In genomic region chr17:29669936-29670335, GRCm38 (mm10) we compare ENCODE assay signal across 14 mouse cellular contexts. TPM values are rescaled to one million over a fixed set of nuclear protein-coding genes. Genes with fewer than 3 reads are reported as not detected.
DNase-seq lines count a peak whose midpoint lies in the region; ATAC-seq and TF ChIP-seq lines count a peak whose summit lies in the region.
"Had no signal": no experiment of that assay in that cellular context is flagged by ENCODE, and none has a peak within 500 bp of the region (broad histone marks: within the 10 kb centered on the region; RNA-seq: fewer than 3 reads in every experiment).

No protein-coding gene starts in this region.

- no peak for TF ChIP-seq POLR2A in kidney, adult 2 months (IDR thresholded peaks at IDR 0.05; ENCODE audit: low read depth, low read length)

- H3K9me3 ChIP-seq in liver, embryonic 13.5 days (replicated peaks), result no peaks in the 10 kb centered on the region
- H3K9me3 ChIP-seq: forebrain, embryonic 12.5 days; hindbrain, embryonic 13.5 days; midbrain, embryonic 10.5 days had no signal

- H3K27me3 ChIP-seq in liver, embryonic 13.5 days, result no peaks in the 10 kb centered on the region
- no peaks in the 10 kb centered on the region for H3K27me3 ChIP-seq in kidney, adult 2 months (replicated peaks; ENCODE audit: control insufficient read depth, insufficient read depth, low read length)
- H3K27me3 ChIP-seq: forebrain, embryonic 12.5 days; hindbrain, embryonic 13.5 days had no signal

- peaks cover 79% of the 10 kb centered on the region for H3K36me3 ChIP-seq in liver, embryonic 13.5 days
- H3K36me3 ChIP-seq in kidney, adult 2 months (ENCODE audit: control insufficient read depth, insufficient read depth, low read length), result no peaks in the 10 kb centered on the region; the same call in none of the 2 replicates

- peak overlapping the region; percentile 54 for H3K4me2 ChIP-seq in liver, embryonic 13.5 days
- H3K4me2 ChIP-seq: forebrain, embryonic 12.5 days; hindbrain, embryonic 13.5 days had no signal

- H3K4me3 ChIP-seq in layer of hippocampus, adult 2 months, result no peak overlapping the region
- H3K4me3 ChIP-seq in liver, embryonic 13.5 days (replicated peaks), result peak overlapping the region; percentile 8; the same call in 1 of the 2 replicates
- no peak overlapping the region for H3K4me3 ChIP-seq in kidney, adult 2 months (ENCODE audit: insufficient read depth, low read depth, low read length)
- H3K4me3 ChIP-seq: forebrain, embryonic 12.5 days; hindbrain, embryonic 13.5 days; midbrain, embryonic 10.5 days had no signal

- TF ChIP-seq CTCF in layer of hippocampus, adult 2 months (conservative IDR thresholded peaks at IDR 0.05), result no peak
- no peak for TF ChIP-seq CTCF in kidney, adult 2 months (conservative IDR thresholded peaks at IDR 0.05; ENCODE audit: insufficient read depth, insufficient read length, low read depth, low read length)

- peaks cover 46% of the 10 kb centered on the region for H3K4me1 ChIP-seq in liver, embryonic 13.5 days (replicated peaks)
- H3K4me1 ChIP-seq in kidney, adult 2 months (ENCODE audit: control insufficient read depth, insufficient read depth, low read length), result no peaks in the 10 kb centered on the region

- ATAC-seq in liver, embryonic 13.5 days (ENCODE audit: low read depth), result peak; percentile 98
- ATAC-seq in CD4-positive, CD25-positive, alpha-beta regulatory T cell, adult 4 months, result no peak

- peak overlapping the region; percentile 10; the same call in 1 of the 2 replicates for H3K27ac ChIP-seq in layer of hippocampus, adult 2 months
- H3K27ac ChIP-seq in liver, embryonic 13.5 days, result peak overlapping the region; percentile 87
- no peak overlapping the region for H3K27ac ChIP-seq in kidney, adult 2 months (ENCODE audit: insufficient read depth, low read depth, low read length)
- H3K27ac ChIP-seq: forebrain, embryonic 12.5 days; hindbrain, embryonic 13.5 days; midbrain, embryonic 10.5 days had no signal

- H3K9ac ChIP-seq in liver, embryonic 13.5 days, result peak overlapping the region; percentile 44
- H3K9ac ChIP-seq: forebrain, embryonic 12.5 days; hindbrain, embryonic 13.5 days had no signal

- DNase-seq in layer of hippocampus, adult 2 months (ENCODE audit: low spot score in 2 of 2), result no peak
- no peak for DNase-seq in layer of hippocampus, adult 9-10 months (ENCODE audit: low spot score)
- DNase-seq in c-Kit-positive CD71-positive TER-119-negative erythroid progenitor cells, embryonic 14.5 days (ENCODE audit: low read depth), result peak; percentile 63
- peak; percentile 73 for DNase-seq in liver, embryonic 13.5 days
- no peak for DNase-seq in embryo, embryonic 11 days
- DNase-seq in kidney, adult 2 months, result no peak
- DNase-seq in ovary, adult 18-20 months (ENCODE audit: low spot score), result no peak
- DNase-seq: cerebellum, adult 11-12 months; gastrocnemius, postnatal 14 days; thymus, postnatal 36 days had no signal

RNA-seq across cellular contexts. Expression of gene Cmtr1, which starts 9.5 kb away (rescaled TPM):
- total RNA-seq in layer of hippocampus, adult 2 months (2021), result 100 to 1,000 TPM; 111 to 115 TPM
- 77.2 and 91.4 TPM in 2 replicates for polyA plus RNA-seq in liver, embryonic 13.5 days (2015; fragmentation: Nextera tagmentation; extraction: Ambion mirVana)
- 100 to 1,000 TPM in 1 of 2 experiments, 10 to 100 TPM in 1; 90.3 to 221 TPM for polyA plus RNA-seq in CD4-positive, CD25-positive, alpha-beta regulatory T cell, adult 4 months (2017; shearing (Covaris generic))
- 23.6 and 24.3 TPM in 2 replicates for polyA plus RNA-seq in kidney, adult 2 months (2012; rRNA removed)

RNA-seq across cellular contexts. Expression of gene Ccdc167, which starts 46.9 kb away (rescaled TPM):
- 10 to 100 TPM; 26.6 TPM for total RNA-seq in layer of hippocampus, adult 2 months (2021)
- 7.4 and 7.7 TPM in 2 replicates for polyA plus RNA-seq in liver, embryonic 13.5 days (2015; fragmentation: Nextera tagmentation; extraction: Ambion mirVana)
- polyA plus RNA-seq in CD4-positive, CD25-positive, alpha-beta regulatory T cell, adult 4 months (2017; shearing (Covaris generic)), result 10 to 100 TPM in 1 of 2 experiments, 1 to 10 TPM in 1; 7.8 to 10.1 TPM
- 5.0 TPM in 2 replicates for polyA plus RNA-seq in kidney, adult 2 months (2012; rRNA removed)

RNA-seq across cellular contexts. Expression of gene Gm28043, which starts 55.3 kb away (rescaled TPM):
- total RNA-seq in layer of hippocampus, adult 2 months (2021), result 1 to 10 TPM; 5.3 to 5.8 TPM
- polyA plus RNA-seq in liver, embryonic 13.5 days (2015; fragmentation: Nextera tagmentation; extraction: Ambion mirVana), result 0.98 and 1.3 TPM in 2 replicates
- polyA plus RNA-seq in CD4-positive, CD25-positive, alpha-beta regulatory T cell, adult 4 months (2017; shearing (Covaris generic)), result 1 to 10 TPM; 4.6 to 4.8 TPM
- polyA plus RNA-seq in kidney, adult 2 months (2012; rRNA removed), result 0.63 and 0.71 TPM in 2 replicates

RNA-seq across cellular contexts. Expression of gene Rnf8, which starts 55.3 kb away (rescaled TPM):
- 10 to 100 TPM; 48.6 to 50.7 TPM for total RNA-seq in layer of hippocampus, adult 2 months (2021)
- polyA plus RNA-seq in liver, embryonic 13.5 days (2015; fragmentation: Nextera tagmentation; extraction: Ambion mirVana), result 43.6 and 46.0 TPM in 2 replicates
- polyA plus RNA-seq in CD4-positive, CD25-positive, alpha-beta regulatory T cell, adult 4 months (2017; shearing (Covaris generic)), result 10 to 100 TPM; 18.9 to 23.2 TPM
- polyA plus RNA-seq in kidney, adult 2 months (2012; rRNA removed), result 27.1 and 31.3 TPM in 2 replicates

Comparison
In these comparisons a context has a peak if more than half of its experiments do, and no peak if none do; other contexts are left out.
1. DNase-seq: peak in c-Kit-positive CD71-positive TER-119-negative erythroid progenitor cells, embryonic 14.5 days (single experiment) and liver, embryonic 13.5 days (single experiment); none in layer of hippocampus, adult 2 months (0 of 2), layer of hippocampus, adult 9-10 months (single experiment), embryo, embryonic 11 days (single experiment), kidney, adult 2 months (single experiment) and ovary, adult 18-20 months (single experiment).